Mouse (Mus musculus): ENCODE results near the gene Fbxo33.

DNA sequence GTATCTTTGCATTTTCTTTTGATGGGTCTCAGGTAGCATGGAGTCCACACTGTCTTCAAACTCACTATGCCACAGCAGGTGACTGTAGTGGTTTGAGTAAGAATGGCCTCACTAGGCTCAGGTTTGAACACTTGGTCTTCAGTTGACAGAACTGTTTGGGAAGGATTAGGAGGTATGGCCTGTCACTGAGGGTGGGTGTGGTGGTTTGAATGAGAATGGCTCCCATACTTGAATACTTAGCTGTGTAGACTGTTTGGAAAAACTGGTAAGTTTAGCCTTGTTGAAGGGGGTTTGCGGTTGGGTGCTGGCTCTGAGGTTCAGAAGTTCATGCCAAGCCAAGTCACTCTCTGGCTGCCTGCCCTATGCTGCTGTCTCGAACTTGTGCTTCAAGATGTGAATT, 20.2 kb downstream of the Fbxo33 start:
- TF ChIP-seq CTCF (IDR thresholded peaks at IDR 0.05; ENCODE audit: control insufficient read depth, insufficient read depth, insufficient read length) (no peak), MAX (IDR thresholded peaks at IDR 0.05) (no peak), USF1 (IDR thresholded peaks at IDR 0.05; ENCODE audit: low read depth) (no peak), CEBPB (IDR thresholded peaks at IDR 0.05; ENCODE audit: low read depth) (no peak), MYOD1 (IDR thresholded peaks at IDR 0.05; ENCODE audit: control insufficient read depth, insufficient read length, low read depth) (no peak)

Measured in C2C12 (cell line).